Mouse (Mus musculus): ENCODE data around the gene Zbtb40.
A peak's percentile ranks its signal among the peaks of the same experiment; 100 is the strongest.

Zbtb40 gene

GRCm38 (mm10) chr4:137015476-137015856 lies 33.1 kb downstream of the Zbtb40 start:
- Histone ChIP-seq H3K27me3 (ENCODE audit: control insufficient read depth, insufficient read depth, low read length, poor library complexity, severe bottlenecking) (no peaks in the 10 kb centered on the region), H3K36me3 (ENCODE audit: control insufficient read depth, insufficient read depth, low read length, poor library complexity, severe bottlenecking) (0 out of 2 replicates have a peak, but pooled peaks cover 2% of the 10 kb centered on the region)
- no peak for DNase-seq (ENCODE audit: low read depth, low spot score)

DNA sequence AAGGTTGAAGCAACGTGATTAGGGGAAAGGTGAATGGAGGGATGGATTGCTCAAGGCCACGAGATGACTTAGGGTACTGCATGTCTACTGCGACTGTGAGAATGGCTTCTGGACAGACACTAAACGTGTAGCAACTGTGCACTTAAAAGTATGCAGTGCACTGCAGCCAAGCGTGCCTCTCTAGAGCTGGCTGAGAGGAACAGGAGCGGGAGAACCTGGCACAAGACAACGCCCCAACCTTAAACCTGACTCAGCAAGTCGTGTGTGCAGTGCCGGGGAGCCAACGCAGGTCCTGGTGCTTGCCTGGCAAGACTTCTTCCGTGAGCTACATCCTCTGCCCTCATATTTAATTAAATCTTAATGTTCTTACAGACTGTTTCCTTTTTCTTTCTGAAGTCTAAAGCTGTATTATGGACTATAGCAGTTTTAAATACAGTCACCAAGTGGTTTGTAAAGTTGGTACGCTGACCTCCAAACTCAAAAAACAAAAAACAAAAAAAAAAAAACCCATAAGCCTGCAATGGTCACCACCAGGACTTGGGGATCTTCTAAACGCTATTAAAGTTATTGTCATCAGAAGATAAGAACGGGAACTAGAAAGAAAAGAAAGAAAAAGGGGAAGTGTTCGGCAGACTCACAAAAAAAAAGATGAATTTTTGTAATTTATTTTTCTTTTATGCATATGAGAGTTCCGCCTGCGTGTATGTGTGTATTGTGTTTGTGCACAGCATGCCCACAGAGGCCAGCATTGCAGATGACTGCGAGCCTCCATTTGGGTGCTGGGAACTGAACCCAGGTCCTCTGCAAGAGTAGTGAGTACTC lies 33.7 kb downstream of the Zbtb40 start:
- Histone ChIP-seq H3K27me3 (ENCODE audit: control insufficient read depth, insufficient read depth, low read length, poor library complexity, severe bottlenecking) (no peaks in the 10 kb centered on the region), H3K36me3 (ENCODE audit: control insufficient read depth, insufficient read depth, low read length, poor library complexity, severe bottlenecking) (0 out of 2 replicates have a peak, but pooled peaks cover 2% of the 10 kb centered on the region)
- no peak for DNase-seq (ENCODE audit: low read depth, low spot score)

- Histone ChIP-seq H3K27me3 (ENCODE audit: control insufficient read depth, insufficient read depth, low read length, poor library complexity, severe bottlenecking) (no peaks in the 10 kb centered on the region), H3K36me3 (ENCODE audit: control insufficient read depth, insufficient read depth, low read length, poor library complexity, severe bottlenecking) (0 out of 2 replicates have a peak, but pooled peaks cover 2% of the 10 kb centered on the region)
- DNase-seq (ENCODE audit: low read depth, low spot score): no peak
These were observed 34.5 kb downstream of the Zbtb40 start for GRCm38 (mm10) chr4:137014124-137014523.

GRCm38 (mm10) chr4:137006966-137007365 lies 41.6 kb downstream of the Zbtb40 start:
- no peaks in the 10 kb centered on the region for H3K27me3 ChIP-seq (ENCODE audit: control insufficient read depth, insufficient read depth, low read length, poor library complexity, severe bottlenecking)
- peaks cover 2% of the 10 kb centered on the region; the same call in 1 of the 2 replicates for H3K36me3 ChIP-seq (ENCODE audit: control insufficient read depth, insufficient read depth, low read length, poor library complexity, severe bottlenecking)
- DNase-seq (ENCODE audit: low read depth, low spot score): no peak

DNA sequence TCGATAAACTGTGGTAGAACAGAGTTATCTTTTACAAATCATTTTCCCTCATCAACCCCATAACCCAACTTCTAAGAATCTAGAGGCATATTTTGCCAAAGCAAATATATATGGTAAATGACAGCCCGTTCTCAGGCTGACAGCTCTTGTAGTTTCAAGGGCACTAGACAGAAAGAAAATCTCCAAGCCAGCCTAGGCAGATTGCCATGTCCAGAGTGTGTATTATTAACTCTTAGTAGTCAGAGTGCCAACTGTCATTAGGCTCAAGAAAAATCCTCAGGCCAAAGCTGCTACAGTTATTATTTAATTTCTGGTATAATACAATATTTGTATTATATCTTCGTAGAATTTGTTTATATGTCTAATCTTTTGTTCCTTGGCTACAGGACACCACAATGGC lies 46.8 kb downstream of the Zbtb40 start:
- DNase-seq (ENCODE audit: low read depth, low spot score): no peak
- H3K27me3 ChIP-seq (ENCODE audit: control insufficient read depth, insufficient read depth, low read length, poor library complexity, severe bottlenecking): no peaks in the 10 kb centered on the region
- peaks cover 12% of the 10 kb centered on the region for H3K36me3 ChIP-seq (ENCODE audit: control insufficient read depth, insufficient read depth, low read length, poor library complexity, severe bottlenecking)

GRCm38 (mm10) chr4:137001020-137001419 lies 47.6 kb downstream of the Zbtb40 start:
- H3K36me3 ChIP-seq (ENCODE audit: control insufficient read depth, insufficient read depth, low read length, poor library complexity, severe bottlenecking): peaks cover 15% of the 10 kb centered on the region
- no peaks in the 10 kb centered on the region for H3K27me3 ChIP-seq (ENCODE audit: control insufficient read depth, insufficient read depth, low read length, poor library complexity, severe bottlenecking)
- DNase-seq (ENCODE audit: low read depth, low spot score): no peak

- Histone ChIP-seq H3K27me3 (ENCODE audit: control insufficient read depth, insufficient read depth, low read length, poor library complexity, severe bottlenecking) (no peaks in the 10 kb centered on the region), H3K36me3 (ENCODE audit: control insufficient read depth, insufficient read depth, low read length, poor library complexity, severe bottlenecking) (peaks cover 13% of the 10 kb centered on the region)
- no peak for DNase-seq (ENCODE audit: low read depth, low spot score)
These were observed 50.2 kb downstream of the Zbtb40 start for GRCm38 (mm10) chr4:136998371-136998770.

- no peak for DNase-seq (ENCODE audit: low read depth, low spot score)
- H3K27me3 ChIP-seq (ENCODE audit: control insufficient read depth, insufficient read depth, low read length, poor library complexity, severe bottlenecking): no peaks in the 10 kb centered on the region
- H3K36me3 ChIP-seq (ENCODE audit: control insufficient read depth, insufficient read depth, low read length, poor library complexity, severe bottlenecking): peaks cover 13% of the 10 kb centered on the region
These were observed 50.8 kb downstream of the Zbtb40 start for GRCm38 (mm10) chr4:136997723-136998345.

DNA sequence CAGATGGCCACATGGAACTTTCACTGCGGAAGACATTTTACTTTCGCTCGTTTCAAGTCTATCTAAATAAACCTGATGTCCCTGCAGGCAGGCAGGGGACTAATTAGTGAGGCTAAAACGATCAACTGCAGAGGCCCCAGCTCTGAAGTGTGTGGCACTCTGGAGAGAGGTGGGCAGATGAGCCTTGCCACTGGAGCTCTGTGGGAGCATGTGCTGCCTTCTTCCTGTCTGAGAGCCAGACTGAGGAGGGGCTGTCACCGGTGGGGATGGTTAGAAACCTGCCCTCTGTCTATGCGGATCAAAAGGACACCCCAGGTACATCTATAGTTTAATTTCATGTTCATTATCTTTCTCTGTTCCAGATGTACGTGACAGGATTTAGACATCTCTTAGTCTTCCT lies 51.7 kb downstream of the Zbtb40 start:
- Histone ChIP-seq H3K27me3 (ENCODE audit: control insufficient read depth, insufficient read depth, low read length, poor library complexity, severe bottlenecking) (no peaks in the 10 kb centered on the region), H3K36me3 (ENCODE audit: control insufficient read depth, insufficient read depth, low read length, poor library complexity, severe bottlenecking) (peaks cover 15% of the 10 kb centered on the region)
- DNase-seq (ENCODE audit: low read depth, low spot score): no peak

DNA sequence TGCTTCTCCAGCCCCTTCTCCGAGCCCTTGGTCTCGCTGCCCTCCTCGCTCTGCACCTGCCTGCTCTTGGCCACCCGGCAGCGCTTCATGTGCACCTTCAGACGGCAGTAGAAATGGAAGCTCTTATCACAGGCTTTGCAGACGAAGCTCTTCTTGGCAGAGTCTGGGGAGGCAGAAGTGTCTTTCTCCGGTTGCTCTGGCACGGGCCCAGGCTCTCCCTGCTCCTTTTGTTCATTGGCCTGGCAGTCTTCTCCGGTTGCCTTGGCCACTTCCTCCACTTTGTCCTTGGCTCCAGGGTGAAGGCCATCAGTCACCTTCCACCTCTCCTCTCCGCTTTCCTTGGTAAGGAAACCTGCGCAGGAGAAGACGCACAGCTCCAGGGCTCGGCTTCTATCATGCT lies 53.2 kb downstream of the Zbtb40 start:
- no peak for DNase-seq (ENCODE audit: low read depth, low spot score)
- Histone ChIP-seq H3K36me3 (ENCODE audit: control insufficient read depth, insufficient read depth, low read length, poor library complexity, severe bottlenecking) (peaks cover 14% of the 10 kb centered on the region), H3K27me3 (ENCODE audit: control insufficient read depth, insufficient read depth, low read length, poor library complexity, severe bottlenecking) (no peaks in the 10 kb centered on the region)

DNA sequence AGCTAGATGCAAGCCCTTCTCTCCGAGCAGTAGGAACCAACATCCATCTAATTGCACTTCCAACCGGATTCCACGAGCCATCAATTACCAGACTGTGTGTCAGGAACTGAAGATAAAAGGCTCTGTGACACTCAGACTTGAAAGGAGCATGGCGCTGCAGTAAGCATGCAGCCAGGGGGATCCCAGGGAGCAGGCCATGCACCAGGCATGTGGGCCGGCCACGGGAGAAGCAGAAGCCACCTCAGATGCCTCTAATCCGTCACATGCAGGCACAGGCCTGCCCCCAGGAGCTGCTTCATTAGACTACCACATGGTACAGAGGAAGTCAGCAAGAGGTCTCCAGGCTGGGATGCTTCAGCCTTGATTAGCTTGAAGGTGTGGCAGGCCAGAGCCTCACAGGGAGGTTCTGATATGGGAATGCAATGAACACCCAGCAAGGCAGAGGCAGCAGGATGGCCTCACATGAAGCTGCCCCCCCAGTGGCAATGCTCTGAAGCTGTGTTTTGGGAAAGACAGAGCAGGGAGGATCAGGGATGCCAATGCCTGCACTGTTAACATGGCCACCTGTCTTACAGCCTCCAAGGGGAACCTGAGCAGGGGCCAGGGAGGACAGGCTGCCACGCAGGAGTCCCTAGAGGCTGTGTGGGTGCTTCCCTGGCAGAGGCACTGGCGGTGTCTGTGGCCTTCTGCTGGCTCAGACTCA lies 66.5 kb downstream of the Zbtb40 start:
- no peak for DNase-seq (ENCODE audit: low read depth, low spot score)
- no peaks in the 10 kb centered on the region for H3K36me3 ChIP-seq (ENCODE audit: control insufficient read depth, insufficient read depth, low read length, poor library complexity, severe bottlenecking)
- no peaks in the 10 kb centered on the region for H3K27me3 ChIP-seq (ENCODE audit: control insufficient read depth, insufficient read depth, low read length, poor library complexity, severe bottlenecking)

- peak; percentile 18 for DNase-seq (ENCODE audit: low read depth, low spot score)
- H3K36me3 ChIP-seq (ENCODE audit: control insufficient read depth, insufficient read depth, low read length, poor library complexity, severe bottlenecking): no peaks in the 10 kb centered on the region
- H3K27me3 ChIP-seq (ENCODE audit: control insufficient read depth, insufficient read depth, low read length, poor library complexity, severe bottlenecking): no peaks in the 10 kb centered on the region
These were observed 67.3 kb downstream of the Zbtb40 start for GRCm38 (mm10) chr4:136981347-136981746.

DNA sequence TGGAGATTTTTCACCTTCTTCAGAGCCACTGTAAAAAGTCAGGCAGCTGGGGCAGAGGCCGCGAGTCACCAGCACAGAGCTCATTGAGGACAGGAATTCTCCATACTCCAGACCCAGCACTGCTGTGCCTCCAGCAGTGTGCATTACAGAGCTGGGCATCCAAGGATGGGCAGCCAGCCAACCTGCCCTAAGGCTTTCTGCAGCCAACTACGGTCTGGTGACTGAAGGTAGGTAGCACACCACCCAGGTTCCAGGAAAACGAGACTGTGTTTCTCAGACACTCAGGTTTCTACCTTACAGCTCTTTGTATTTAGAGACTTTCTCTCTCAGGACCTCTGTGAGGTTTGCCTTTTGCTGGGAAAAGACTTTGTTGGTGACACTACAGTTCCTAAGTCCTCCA lies 67.7 kb downstream of the Zbtb40 start:
- H3K27me3 ChIP-seq (ENCODE audit: control insufficient read depth, insufficient read depth, low read length, poor library complexity, severe bottlenecking): no peaks in the 10 kb centered on the region
- DNase-seq (ENCODE audit: low read depth, low spot score): no peak
- no peaks in the 10 kb centered on the region for H3K36me3 ChIP-seq (ENCODE audit: control insufficient read depth, insufficient read depth, low read length, poor library complexity, severe bottlenecking)

GRCm38 (mm10) chr4:136977244-136977643 lies 71.4 kb downstream of the Zbtb40 start:
- Histone ChIP-seq H3K27me3 (ENCODE audit: control insufficient read depth, insufficient read depth, low read length, poor library complexity, severe bottlenecking) (no peaks in the 10 kb centered on the region), H3K36me3 (ENCODE audit: control insufficient read depth, insufficient read depth, low read length, poor library complexity, severe bottlenecking) (no peaks in the 10 kb centered on the region)
- no peak for DNase-seq (ENCODE audit: low read depth, low spot score)

DNA sequence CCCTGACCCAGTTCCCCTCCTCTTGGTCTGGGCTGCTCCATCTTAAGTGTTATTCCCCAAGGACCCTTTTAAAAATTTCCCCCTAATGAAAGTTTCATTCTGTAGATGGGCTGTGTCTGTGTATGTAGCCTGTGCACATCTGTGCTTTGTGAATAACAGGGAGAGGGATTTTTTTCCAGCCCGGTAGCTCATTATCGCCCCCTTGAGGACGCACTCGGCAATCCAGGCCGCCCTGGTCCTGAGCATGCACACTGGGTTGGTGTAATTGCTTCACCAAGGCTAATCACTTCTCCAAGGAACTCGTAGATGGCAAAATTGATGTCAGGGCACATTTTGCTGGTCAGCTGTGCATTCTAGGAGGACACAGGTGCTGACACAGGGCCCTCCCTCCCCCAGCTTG lies 77.7 kb downstream of the Zbtb40 start:
- H3K27me3 ChIP-seq (ENCODE audit: control insufficient read depth, insufficient read depth, low read length, poor library complexity, severe bottlenecking): no peaks in the 10 kb centered on the region
- no peaks in the 10 kb centered on the region for H3K36me3 ChIP-seq (ENCODE audit: control insufficient read depth, insufficient read depth, low read length, poor library complexity, severe bottlenecking)
- peak; percentile 18 for DNase-seq (ENCODE audit: low read depth, low spot score)

Data from splenic B cell, adult 2 months (primary cell).